Mouse (Mus musculus) embryonic facial prominence, embryonic 10.5 days (tissue): ENCODE measurements around the gene Cbfa2t2. TPM values are rescaled to one million over a fixed set of nuclear protein-coding genes. Genes with fewer than 3 reads are reported as not detected.

Source experiments
- DNase-seq: peaks from one replicate; pipeline ENCODE4 v3.0.0-alpha.2; 2017; ENCODE audit warnings: low spot score
- H3K27ac ChIP-seq: fragments of 300-500 bp; sonication (generic); replicated peaks from 2 replicates; pipeline ENCODE4 v1.5.1; 2016; ENCODE audit warnings: mild to moderate bottlenecking
- H3K27me3 ChIP-seq: fragments of 300-500 bp; sonication (generic); replicated peaks from 2 replicates; pipeline ENCODE4 v1.6.1; 2016; ENCODE audit warnings: low read depth, mild to moderate bottlenecking; ENCODE audit not compliant: poor library complexity, severe bottlenecking
- H3K36me3 ChIP-seq: fragments of 300-500 bp; sonication (generic); replicated peaks from 2 replicates; pipeline ENCODE4 v1.6.1; 2016; ENCODE audit warnings: mild to moderate bottlenecking, moderate library complexity
- H3K4me1 ChIP-seq: fragments of 300-500 bp; sonication (generic); 2 replicates; pipeline ENCODE4 v1.6.1; 2016
- H3K4me3 ChIP-seq: fragments of 300-500 bp; sonication (generic); 2 replicates; pipeline ENCODE4 v1.5.1; 2016; ENCODE audit warnings: mild to moderate bottlenecking, moderate library complexity
- H3K9me3 ChIP-seq: fragments of 300-500 bp; sonication (generic); 2 replicates; pipeline ENCODE4 v1.6.1; 2016; ENCODE audit warnings: mild to moderate bottlenecking
- WGBS: fragments of 180-500 bp; shearing (Covaris S2); methylation state at CpG from one replicate; pipeline ENCODE4 v1.1.7; 2016; 5-methylcytosine and 5-hydroxymethylcytosine counted together
- polyA plus RNA-seq: library from polyadenylated mRNA; unstranded; fragments of >200 nt; fragmentation: Nextera tagmentation; extraction: Ambion mirVana; gene quantifications from 2 replicates; pipeline ENCODE4 v1.2.1, GENCODE M21; 2016

Gene Cbfa2t2
- polyA plus RNA-seq, 1 experiment from 2014 or later = 68.8 TPM

- Histone ChIP-seq H3K9me3 (no peaks in the 10 kb centered on the region), H3K36me3 (no peaks in the 10 kb centered on the region), H3K4me1 (peaks cover 12% of the 10 kb centered on the region), H3K27ac (no peak overlapping the region), H3K27me3 (peaks cover 37% of the 10 kb centered on the region), H3K4me3 (no peak overlapping the region)
- 69% methylated on average over 7 of the region's 7 CpGs for WGBS
- DNase-seq = no peak
These were observed 24.1 kb upstream of the Cbfa2t2 start for GRCm38 (mm10) chr2:154412018-154412666.

GRCm38 (mm10) chr2:154417107-154417506, 19.2 kb upstream of the Cbfa2t2 start:
- Histone ChIP-seq H3K36me3 (no peaks in the 10 kb centered on the region), H3K27me3 (no peaks in the 10 kb centered on the region), H3K9me3 (no peaks in the 10 kb centered on the region), H3K4me3 (no peak overlapping the region), H3K4me1 (peaks cover 20% of the 10 kb centered on the region), H3K27ac (no peak overlapping the region)
- peak; percentile 85 for DNase-seq
- WGBS = 7% methylated on average over 3 of the region's 3 CpGs

- Histone ChIP-seq H3K4me3 (no peak overlapping the region), H3K9me3 (no peaks in the 10 kb centered on the region), H3K27me3 (no peaks in the 10 kb centered on the region), H3K27ac (no peak overlapping the region), H3K4me1 (peaks cover 20% of the 10 kb centered on the region), H3K36me3 (no peaks in the 10 kb centered on the region)
- 88% methylated on average over 7 of the region's 7 CpGs for WGBS
- no peak for DNase-seq
These were observed 18.3 kb upstream of the Cbfa2t2 start for GRCm38 (mm10) chr2:154418001-154418400.

- Histone ChIP-seq H3K36me3 (no peaks in the 10 kb centered on the region), H3K9me3 (no peaks in the 10 kb centered on the region), H3K4me3 (no peak overlapping the region), H3K27ac (peak overlapping the region; percentile 30; the same call in 1 of the 2 replicates), H3K27me3 (no peaks in the 10 kb centered on the region), H3K4me1 (peaks cover 20% of the 10 kb centered on the region)
- WGBS = 80% methylated on average over 9 of the region's 9 CpGs
- DNase-seq = no peak
These were observed 16.4 kb upstream of the Cbfa2t2 start for GRCm38 (mm10) chr2:154419631-154420515.

- 23% methylated on average over 7 of the region's 7 CpGs for WGBS
- Histone ChIP-seq H3K27ac (peak overlapping the region; percentile 77), H3K36me3 (no peaks in the 10 kb centered on the region), H3K9me3 (no peaks in the 10 kb centered on the region), H3K27me3 (no peaks in the 10 kb centered on the region), H3K4me3 (0 out of 2 replicates have a peak overlapping the region, but pooled peaks have one; percentile 21), H3K4me1 (peaks cover 24% of the 10 kb centered on the region)
- DNase-seq = peak; percentile 75
These were observed 15.1 kb upstream of the Cbfa2t2 start for GRCm38 (mm10) chr2:154420942-154421731.

- no peak overlapping the region for H3K4me3 ChIP-seq
- no peaks in the 10 kb centered on the region for H3K36me3 ChIP-seq
- DNase-seq = no peak
- peaks cover 7% of the 10 kb centered on the region for H3K27me3 ChIP-seq
- H3K4me1 ChIP-seq = peaks cover 32% of the 10 kb centered on the region
- no peak overlapping the region for H3K27ac ChIP-seq
- H3K9me3 ChIP-seq = no peaks in the 10 kb centered on the region
- 76% methylated on average over 5 of the region's 5 CpGs for WGBS
These were observed 14.1 kb upstream of the Cbfa2t2 start for GRCm38 (mm10) chr2:154422181-154422580.

- WGBS = 87% methylated on average over 2 of the region's 2 CpGs
- peaks cover 43% of the 10 kb centered on the region for H3K4me1 ChIP-seq
- H3K4me3 ChIP-seq = no peak overlapping the region
- peaks cover 21% of the 10 kb centered on the region for H3K27me3 ChIP-seq
- H3K27ac ChIP-seq = no peak overlapping the region
- DNase-seq = no peak
- no peaks in the 10 kb centered on the region for H3K9me3 ChIP-seq
- H3K36me3 ChIP-seq = no peaks in the 10 kb centered on the region
These were observed 12.7 kb upstream of the Cbfa2t2 start for GRCm38 (mm10) chr2:154423548-154423947.

- H3K9me3 ChIP-seq = no peaks in the 10 kb centered on the region
- peaks cover 37% of the 10 kb centered on the region for H3K4me1 ChIP-seq
- 87% methylated on average over 3 of the region's 3 CpGs for WGBS
- no peaks in the 10 kb centered on the region for H3K36me3 ChIP-seq
- DNase-seq = no peak
- no peak overlapping the region for H3K4me3 ChIP-seq
- 0 out of 2 replicates have a peak overlapping the region, but pooled peaks have one; percentile 88 for H3K27ac ChIP-seq
- peaks cover 34% of the 10 kb centered on the region for H3K27me3 ChIP-seq
These were observed 10.8 kb upstream of the Cbfa2t2 start for GRCm38 (mm10) chr2:154425522-154425921.

- H3K4me3 ChIP-seq = peak overlapping the region; percentile 60
- peaks cover 34% of the 10 kb centered on the region for H3K27me3 ChIP-seq
- H3K36me3 ChIP-seq = no peaks in the 10 kb centered on the region
- H3K4me1 ChIP-seq = peaks cover 29% of the 10 kb centered on the region
- peak; percentile 68 for DNase-seq
- no peaks in the 10 kb centered on the region for H3K9me3 ChIP-seq
- 1% methylated on average over 25 of the region's 25 CpGs for WGBS
- H3K27ac ChIP-seq = peak overlapping the region; percentile 88
These were observed 9.9 kb upstream of the Cbfa2t2 start for GRCm38 (mm10) chr2:154426188-154426904.

- H3K4me1 ChIP-seq = peaks cover 23% of the 10 kb centered on the region
- no peaks in the 10 kb centered on the region for H3K36me3 ChIP-seq
- WGBS = 18% methylated on average over 11 of the region's 11 CpGs
- peak overlapping the region; percentile 60 for H3K4me3 ChIP-seq
- DNase-seq = no peak
- peak overlapping the region; percentile 88 for H3K27ac ChIP-seq
- no peaks in the 10 kb centered on the region for H3K9me3 ChIP-seq
- peaks cover 34% of the 10 kb centered on the region for H3K27me3 ChIP-seq
These were observed 9.1 kb upstream of the Cbfa2t2 start for GRCm38 (mm10) chr2:154426905-154427852.

GRCm38 (mm10) chr2:154427853-154428360, 8.4 kb upstream of the Cbfa2t2 start:
- peak; percentile 48 for DNase-seq
- no peaks in the 10 kb centered on the region for H3K36me3 ChIP-seq
- H3K27me3 ChIP-seq = peaks cover 34% of the 10 kb centered on the region
- peak overlapping the region; percentile 70 for H3K27ac ChIP-seq
- no peaks in the 10 kb centered on the region for H3K9me3 ChIP-seq
- H3K4me3 ChIP-seq = peak overlapping the region; percentile 35; the same call in 1 of the 2 replicates
- WGBS = 10% methylated on average over 17 of the region's 17 CpGs
- H3K4me1 ChIP-seq = peaks cover 23% of the 10 kb centered on the region
